Mouse (Mus musculus) CH12.LX (cell line): Measurements from ENCODE around the gene Egfl7. TPM values are rescaled to one million over a fixed set of nuclear protein-coding genes. Genes with fewer than 3 reads are reported as not detected.

Experiments used
- DNase-seq: peaks from one replicate; pipeline ENCODE4 v3.0.0-alpha.2; 2013; ENCODE audit errors: extremely low read depth
- H3K27ac ChIP-seq: 2 replicates; pipeline ENCODE4 v1.5.1; 2012; ENCODE audit warnings: low read depth, mild to moderate bottlenecking, control low read depth, moderate library complexity; ENCODE audit not compliant: insufficient read depth
- H3K27me3 ChIP-seq: replicated peaks from 2 replicates; pipeline ENCODE3; 2012; ENCODE audit warnings: inconsistent platforms
- H3K36me3 ChIP-seq, 2 experiments: replicated peaks in 1 of 2; 2 replicates each; pipeline versions ENCODE3 to v1.6.1; 2012; ENCODE audit warnings: inconsistent platforms in 1 of 2, low read length in 1 of 2, mild to moderate bottlenecking in 1 of 2, mixed read lengths in 1 of 2, moderate library complexity in 1 of 2; ENCODE audit not compliant: control insufficient read depth in 1 of 2, insufficient read depth in 1 of 2
- H3K4me1 ChIP-seq, 2 experiments: 2 replicates each; pipeline ENCODE4 v1.6.1; 2012; ENCODE audit warnings: inconsistent platforms in 1 of 2, moderate library complexity in 1 of 2; ENCODE audit not compliant: insufficient read depth in 2 of 2, control insufficient read depth in 1 of 2
- H3K4me2 ChIP-seq: 2 replicates; pipeline ENCODE4 v1.6.1; 2012; ENCODE audit warnings: low read depth, mild to moderate bottlenecking, control low read depth; ENCODE audit not compliant: poor library complexity, insufficient read depth, severe bottlenecking
- H3K4me3 ChIP-seq, 3 experiments: fragments of 150-350 bp in 1 of 3; sonication (generic) in 1 of 3; replicated peaks in 1 of 3; 2 replicates each; pipeline versions ENCODE3 to v1.5.1; 2011 to 2012; ENCODE audit warnings: low read depth in 2 of 3, low read length in 2 of 3, mild to moderate bottlenecking in 2 of 3, moderate library complexity in 2 of 3, control low read depth in 1 of 3, improper control_type of control experiment in 1 of 3, inconsistent platforms in 1 of 3, mixed read lengths in 1 of 3; ENCODE audit not compliant: poor library complexity in 1 of 3
- H3K79me2 ChIP-seq: replicated peaks from 2 replicates; pipeline ENCODE4 v1.6.1; 2012; ENCODE audit warnings: mild to moderate bottlenecking, moderate library complexity; ENCODE audit not compliant: control insufficient read depth, poor library complexity, insufficient read depth, severe bottlenecking; ENCODE audit errors: extremely low read depth
- H3K9ac ChIP-seq: 2 replicates; pipeline ENCODE4 v1.6.1; 2012; ENCODE audit warnings: low read depth, mild to moderate bottlenecking, control low read depth, moderate library complexity; ENCODE audit not compliant: insufficient read depth
- H3K9me3 ChIP-seq: replicated peaks from 2 replicates; pipeline ENCODE3; 2012; ENCODE audit warnings: low read length, inconsistent platforms, mixed read lengths
- BHLHE40 ChIP-seq: IDR thresholded peaks from 2 replicates; pipeline ENCODE4 v1.6.1; 2011; ENCODE audit warnings: mild to moderate bottlenecking, low read depth, low read length, improper control_type of control experiment
- CHD1 ChIP-seq: IDR thresholded peaks from 2 replicates; pipeline ENCODE4 v1.6.1; 2012; ENCODE audit warnings: low read depth, low read length, improper control_type of control experiment, inconsistent platforms
- CHD2 ChIP-seq: IDR thresholded peaks from 2 replicates; pipeline ENCODE4 v1.6.1; 2011; ENCODE audit warnings: low read length, improper control_type of control experiment
- CTCF ChIP-seq, 2 experiments: IDR thresholded peaks in 1 of 2; conservative IDR thresholded peaks in 1 of 2; 2 replicates each; pipeline ENCODE4 v1.5.1; 2011 to 2012; ENCODE audit warnings: low read depth in 2 of 2, low read length in 2 of 2, improper control_type of control experiment in 1 of 2, inconsistent platforms in 1 of 2, mild to moderate bottlenecking in 1 of 2, moderate library complexity in 1 of 2
- E2F4 ChIP-seq: IDR thresholded peaks from 2 replicates; pipeline ENCODE4 v1.6.1; 2011; ENCODE audit warnings: low read depth, low read length, improper control_type of control experiment; ENCODE audit not compliant: insufficient replicate concordance
- ELF1 ChIP-seq: IDR thresholded peaks from 2 replicates; pipeline ENCODE4 v1.6.1; 2014; ENCODE audit warnings: low read depth, mild to moderate bottlenecking, inconsistent platforms, low read length, improper control_type of control experiment
- EP300 ChIP-seq: IDR thresholded peaks from 2 replicates; pipeline ENCODE4 v1.6.1; 2011; ENCODE audit warnings: low read length, improper control_type of control experiment
- ETS1 ChIP-seq: conservative IDR thresholded peaks from 2 replicates; pipeline ENCODE4 v1.6.1; 2012; ENCODE audit warnings: low read depth, mild to moderate bottlenecking, inconsistent platforms, low read length, improper control_type of control experiment, moderate library complexity
- GABPA ChIP-seq: IDR thresholded peaks from 2 replicates; pipeline ENCODE4 v1.6.1; 2012; ENCODE audit warnings: low read depth, low read length, improper control_type of control experiment, inconsistent platforms; ENCODE audit not compliant: insufficient replicate concordance
- HCFC1 ChIP-seq: IDR thresholded peaks from 2 replicates; pipeline ENCODE4 v1.6.1; 2012; ENCODE audit warnings: low read depth, mild to moderate bottlenecking, inconsistent platforms, low read length, improper control_type of control experiment
- JUND ChIP-seq: conservative IDR thresholded peaks from 2 replicates; pipeline ENCODE4 v1.6.1; 2011; ENCODE audit warnings: low read depth, low read length, improper control_type of control experiment
- KAT2A ChIP-seq: IDR thresholded peaks from 2 replicates; pipeline ENCODE4 v1.6.1; 2012; ENCODE audit warnings: low read length, improper control_type of control experiment, inconsistent platforms; ENCODE audit not compliant: insufficient replicate concordance
- MAFK ChIP-seq: IDR thresholded peaks from 2 replicates; pipeline ENCODE4 v1.6.1; 2011; ENCODE audit warnings: low read length, improper control_type of control experiment; ENCODE audit not compliant: insufficient replicate concordance
- MAX ChIP-seq: IDR thresholded peaks from 2 replicates; pipeline ENCODE4 v1.6.1; 2011; ENCODE audit warnings: low read length, improper control_type of control experiment
- MAZ ChIP-seq: IDR thresholded peaks from 2 replicates; pipeline ENCODE4 v1.6.1; 2012; ENCODE audit warnings: low read depth, mild to moderate bottlenecking, inconsistent platforms, low read length, improper control_type of control experiment, moderate library complexity
- MEF2A ChIP-seq: IDR thresholded peaks from 2 replicates; pipeline ENCODE4 v1.6.1; 2014; ENCODE audit warnings: low read depth, mild to moderate bottlenecking, inconsistent platforms, low read length, improper control_type of control experiment, borderline replicate concordance
- MXI1 ChIP-seq: IDR thresholded peaks from 2 replicates; pipeline ENCODE4 v1.6.1; 2011; ENCODE audit warnings: mild to moderate bottlenecking, low read depth, low read length, improper control_type of control experiment
- MYC ChIP-seq: IDR thresholded peaks from 2 replicates; pipeline ENCODE4 v1.6.1; 2011; ENCODE audit warnings: low read depth, mild to moderate bottlenecking, improper control_type of control experiment, low read length
- NRF1 ChIP-seq: IDR thresholded peaks from 2 replicates; pipeline ENCODE4 v1.6.1; 2014; ENCODE audit warnings: low read depth, mild to moderate bottlenecking, inconsistent platforms, low read length, improper control_type of control experiment, moderate library complexity
- PAX5 ChIP-seq: IDR thresholded peaks from 2 replicates; pipeline ENCODE4 v1.6.1; 2012; ENCODE audit warnings: low read length, inconsistent platforms, mixed read lengths
- POLR2A ChIP-seq: IDR thresholded peaks from 2 replicates; pipeline ENCODE4 v1.6.1; 2011; ENCODE audit warnings: low read depth, mild to moderate bottlenecking, improper control_type of control experiment, low read length
- POLR2AphosphoS2 ChIP-seq: IDR thresholded peaks from 2 replicates; pipeline ENCODE4 v1.6.1; 2011; ENCODE audit warnings: low read depth, low read length, improper control_type of control experiment
- RAD21 ChIP-seq: IDR thresholded peaks from 2 replicates; pipeline ENCODE4 v1.6.1; 2011; ENCODE audit warnings: low read depth, mild to moderate bottlenecking, low read length, improper control_type of control experiment, moderate library complexity
- TBP ChIP-seq: conservative IDR thresholded peaks from 2 replicates; pipeline ENCODE4 v1.6.1; 2011; ENCODE audit warnings: low read depth, low read length, improper control_type of control experiment
- TCF12 ChIP-seq: IDR thresholded peaks from 2 replicates; pipeline ENCODE4 v1.6.1; 2014; ENCODE audit warnings: low read depth, mild to moderate bottlenecking, inconsistent platforms, low read length, improper control_type of control experiment
- UBTF ChIP-seq: IDR thresholded peaks from 2 replicates; pipeline ENCODE4 v1.6.1; 2012; ENCODE audit warnings: low read depth, mild to moderate bottlenecking, inconsistent platforms, low read length, improper control_type of control experiment, moderate library complexity
- USF1 ChIP-seq: IDR thresholded peaks from 2 replicates; pipeline ENCODE4 v1.6.1; 2014; ENCODE audit warnings: low read depth, mild to moderate bottlenecking, inconsistent platforms, low read length, improper control_type of control experiment
- USF2 ChIP-seq: conservative IDR thresholded peaks from 2 replicates; pipeline ENCODE4 v1.6.1; 2011; ENCODE audit warnings: low read depth, low read length, improper control_type of control experiment
- ZC3H11A ChIP-seq: IDR thresholded peaks from 2 replicates; pipeline ENCODE4 v1.6.1; 2012; ENCODE audit warnings: low read depth, mild to moderate bottlenecking, inconsistent platforms, low read length, improper control_type of control experiment
- ZKSCAN1 ChIP-seq: IDR thresholded peaks from 2 replicates; pipeline ENCODE4 v1.6.1; 2012; ENCODE audit warnings: low read depth, inconsistent platforms, low read length, improper control_type of control experiment, borderline replicate concordance
- ZNF384 ChIP-seq: IDR thresholded peaks from 2 replicates; pipeline ENCODE4 v1.6.1; 2012; ENCODE audit warnings: low read depth, low read length, improper control_type of control experiment, inconsistent platforms
- dilution Hi-C: fragments of 300-500 bp; cut with MboI; formaldehyde crosslinking; loops from 2 replicates; pipeline ENCODE4 v1.14.3; 2020; ENCODE audit warnings: low sequenced_read_pairs; ENCODE audit not compliant: extremely low pct_unique_long_range_greater_than_20kb, extremely low pct_ligation_motif_present
- in situ Hi-C: fragments of 300-500 bp; cut with MboI; formaldehyde crosslinking; loops from 3 replicates; pipeline ENCODE4 v1.14.3; 2019; ENCODE audit warnings: low sequenced_read_pairs, low pct_ligation_motif_present, low pct_unique_long_range_greater_than_20kb, mixed read lengths
- polyA plus RNA-seq: library from polyadenylated mRNA; unstranded; fragments of >175 nt; gene quantifications from 2 replicates; pipeline ENCODE4 v1.2.1, GENCODE M21; 2012; ENCODE audit warnings: low read depth; ENCODE audit not compliant: insufficient read length
- total RNA-seq, 2 experiments: library from RNA; depleted of rRNA; stranded (reverse); fragments of 300-350 nt in 1 of 2; fragments of >200 nt in 1 of 2; gene quantifications; 2 replicates each; pipeline ENCODE4 v1.2.3; 2012 to 2014

Egfl7 gene
- total and polyA plus RNA-seq, 3 experiments = 20.1 to 39.3 (median 24.7) TPM

- TF ChIP-seq MYC (no peak), MXI1 (no peak), E2F4 (no peak), NRF1 (no peak)
- dilution Hi-C loops (no loop called here), in situ Hi-C loops (no loop called here)
- Histone ChIP-seq H3K79me2 (no peaks in the 10 kb centered on the region), H3K4me3 (no peak overlapping the region), H3K9me3 (no peaks in the 10 kb centered on the region), H3K27ac (no peak overlapping the region), H3K36me3 (peaks cover 0 to 8% of the 10 kb centered on the region in 2 experiments), H3K9ac (no peak overlapping the region), H3K4me1 (peaks cover 6 to 21% of the 10 kb centered on the region in 2 experiments), H3K4me2 (0 out of 2 replicates have a peak overlapping the region, but pooled peaks have one; percentile 31), H3K27me3 (peaks cover 32% of the 10 kb centered on the region)
- no peak for DNase-seq
These were observed 5.9 kb downstream of the Egfl7 start for GRCm38 (mm10) chr2:26585713-26586112.

GRCm38 (mm10) chr2:26586294-26587043 is 6.7 kb downstream of the Egfl7 start, which contains the start of gene Gm20532:
Gene Gm20532, plus strand, starts transcription at chr2:26586639.
- H3K9me3 ChIP-seq = no peaks in the 10 kb centered on the region
- H3K9ac ChIP-seq = peak within 1 kb of the TSS; percentile 65
- peak within 1 kb of the TSS; percentile 51 to 73 (median 61) for H3K4me3 ChIP-seq
- H3K4me1 ChIP-seq = peaks cover 6 to 21% of the 10 kb centered on the region in 2 experiments
- no peaks in the 10 kb centered on the region for H3K79me2 ChIP-seq
- H3K27ac ChIP-seq = no peak within 1 kb of the TSS
- no peak for DNase-seq
- H3K27me3 ChIP-seq = peaks cover 32% of the 10 kb centered on the region
- dilution Hi-C loops (no loop called here), in situ Hi-C loops (no loop called here)
- peaks cover 0 to 14% of the 10 kb centered on the region in 2 experiments for H3K36me3 ChIP-seq
- peak within 1 kb of the TSS; percentile 31 for H3K4me2 ChIP-seq
- peak; percentile 89 for TF ChIP-seq UBTF
- TF ChIP-seq HCFC1 = no peak
- TF ChIP-seq CTCF (conservative IDR thresholded peaks at IDR 0.05 in 1 of 2, IDR thresholded peaks at IDR 0.05 in 1 of 2; ENCODE audit: low read depth in 2 of 2, low read length in 2 of 2) = peak in 1 of 2 experiments; percentile 72; a peak in 3 of 4 replicates
- no peak for TF ChIP-seq MYC
- TF ChIP-seq TBP = no peak
- no peak for TF ChIP-seq ETS1
- TF ChIP-seq BHLHE40 = peak; percentile 80
- TF ChIP-seq ZKSCAN1 = no peak
- peak; percentile 51; the same call in 1 of the 2 replicates for TF ChIP-seq MAZ
- TF ChIP-seq ZNF384 = no peak
- no peak for TF ChIP-seq E2F4
- peak; percentile 29; the same call in 1 of the 2 replicates for TF ChIP-seq MAX
- no peak for TF ChIP-seq ZC3H11A
- no peak for TF ChIP-seq PAX5
- TF ChIP-seq POLR2A = peak; percentile 74
- TF ChIP-seq RAD21 = peak; percentile 31
- TF ChIP-seq CHD2 = no peak
- no peak for TF ChIP-seq POLR2AphosphoS2
- TF ChIP-seq CHD1 = no peak
- no peak for TF ChIP-seq JUND
- TF ChIP-seq EP300 = no peak; the same call in 1 of the 2 replicates
- no peak for TF ChIP-seq MEF2A
- peak; percentile 81 for TF ChIP-seq NRF1
- peak; percentile 78 for TF ChIP-seq USF2
- TF ChIP-seq ELF1 = no peak
- no peak; the same call in 1 of the 2 replicates for TF ChIP-seq TCF12
- no peak for TF ChIP-seq KAT2A
- peak; percentile 83 for TF ChIP-seq USF1
- no peak for TF ChIP-seq GABPA
- TF ChIP-seq MAFK = no peak
